Mouse (Mus musculus) common myeloid progenitor, adult 5-6 weeks (primary cell): Measurements from ENCODE around the gene Acot12. TPM values are rescaled to one million over a fixed set of nuclear protein-coding genes. Genes with fewer than 3 reads are reported as not detected.

Experiments used
- ATAC-seq: replicated peaks from 2 replicates; pipeline ENCODE4 v1.8.0; 2016; ENCODE audit warnings: low read depth, mild to moderate bottlenecking, moderate TSS enrichment, inconsistent platforms; ENCODE audit not compliant: poor library complexity, severe bottlenecking
- total RNA-seq: library from RNA; stranded (forward); fragments of 200-1000, 187-1606 nt; gene quantifications from 2 replicates; pipeline ENCODE4 v1.2.3, GENCODE M21; 2017

Gene Acot12
- total RNA-seq, result not detected in 2 replicates

- peak; percentile 69 for ATAC-seq
These were observed at the start of gene Acot12 for GRCm38 (mm10) chr13:91741280-91742047. Gene Acot12, plus strand, starts transcription at chr13:91741512.

- no peak for ATAC-seq
These were observed 47.7 kb upstream of the Acot12 start for GRCm38 (mm10) chr13:91693615-91694014.

GRCm38 (mm10) chr13:91695406-91695805, 45.9 kb upstream of the Acot12 start:
- no peak for ATAC-seq

GRCm38 (mm10) chr13:91696109-91696645, 45.1 kb upstream of the Acot12 start:
- ATAC-seq, result 0 out of 2 replicates have a peak, but pooled peaks have one; percentile 18

- peak; percentile 73 for ATAC-seq
These were observed 44.3 kb upstream of the Acot12 start for GRCm38 (mm10) chr13:91697011-91697410.

- peak; percentile 100 for ATAC-seq
These were observed 39.0 kb upstream of the Acot12 start for GRCm38 (mm10) chr13:91702337-91702736.

GRCm38 (mm10) chr13:91719487-91719886, 21.8 kb upstream of the Acot12 start:
- ATAC-seq, result no peak

- peak; percentile 80 for ATAC-seq
These were observed 18.1 kb upstream of the Acot12 start for GRCm38 (mm10) chr13:91723108-91723735.

GRCm38 (mm10) chr13:91723736-91724119, 17.6 kb upstream of the Acot12 start:
- ATAC-seq, result no peak

GRCm38 (mm10) chr13:91724211-91724610, 17.1 kb upstream of the Acot12 start:
- ATAC-seq, result no peak

- ATAC-seq, result no peak
These were observed 16.2 kb upstream of the Acot12 start for GRCm38 (mm10) chr13:91725130-91725529.

GRCm38 (mm10) chr13:91727899-91728298, 13.4 kb upstream of the Acot12 start:
- peak; percentile 95 for ATAC-seq

GRCm38 (mm10) chr13:91737191-91737590, 4.1 kb upstream of the Acot12 start:
- no peak for ATAC-seq

GRCm38 (mm10) chr13:91740851-91741250, 461 bp upstream of the Acot12 start:
- ATAC-seq, result no peak

- no peak for ATAC-seq
These were observed 1.9 kb downstream of the Acot12 start for GRCm38 (mm10) chr13:91743180-91743579.

- no peak for ATAC-seq
These were observed 5.2 kb downstream of the Acot12 start for GRCm38 (mm10) chr13:91746470-91746869.

GRCm38 (mm10) chr13:91748401-91748800, 7.1 kb downstream of the Acot12 start:
- no peak for ATAC-seq

- ATAC-seq, result no peak
These were observed 8.7 kb downstream of the Acot12 start for GRCm38 (mm10) chr13:91749981-91750380.

GRCm38 (mm10) chr13:91753724-91754123, 12.4 kb downstream of the Acot12 start:
- 0 out of 2 replicates have a peak, but pooled peaks have one; percentile 52 for ATAC-seq

- no peak for ATAC-seq
These were observed 13.4 kb downstream of the Acot12 start for GRCm38 (mm10) chr13:91754762-91755161.

GRCm38 (mm10) chr13:91756230-91756629, 14.9 kb downstream of the Acot12 start:
- ATAC-seq, result no peak
